Mouse (Mus musculus) stomach, postnatal 0 days (tissue): ENCODE data around the gene Apoa2.

Experiments used
- CTCF ChIP-seq: IDR thresholded peaks from 2 replicates; pipeline ENCODE4 v1.5.1; 2016; ENCODE audit warnings: antibody characterized with exemption, low read depth, mild to moderate bottlenecking, moderate library complexity
- EP300 ChIP-seq: optimal IDR thresholded peaks from 2 replicates; pipeline ENCODE3; 2016; ENCODE audit warnings: antibody characterized with exemption

DNA sequence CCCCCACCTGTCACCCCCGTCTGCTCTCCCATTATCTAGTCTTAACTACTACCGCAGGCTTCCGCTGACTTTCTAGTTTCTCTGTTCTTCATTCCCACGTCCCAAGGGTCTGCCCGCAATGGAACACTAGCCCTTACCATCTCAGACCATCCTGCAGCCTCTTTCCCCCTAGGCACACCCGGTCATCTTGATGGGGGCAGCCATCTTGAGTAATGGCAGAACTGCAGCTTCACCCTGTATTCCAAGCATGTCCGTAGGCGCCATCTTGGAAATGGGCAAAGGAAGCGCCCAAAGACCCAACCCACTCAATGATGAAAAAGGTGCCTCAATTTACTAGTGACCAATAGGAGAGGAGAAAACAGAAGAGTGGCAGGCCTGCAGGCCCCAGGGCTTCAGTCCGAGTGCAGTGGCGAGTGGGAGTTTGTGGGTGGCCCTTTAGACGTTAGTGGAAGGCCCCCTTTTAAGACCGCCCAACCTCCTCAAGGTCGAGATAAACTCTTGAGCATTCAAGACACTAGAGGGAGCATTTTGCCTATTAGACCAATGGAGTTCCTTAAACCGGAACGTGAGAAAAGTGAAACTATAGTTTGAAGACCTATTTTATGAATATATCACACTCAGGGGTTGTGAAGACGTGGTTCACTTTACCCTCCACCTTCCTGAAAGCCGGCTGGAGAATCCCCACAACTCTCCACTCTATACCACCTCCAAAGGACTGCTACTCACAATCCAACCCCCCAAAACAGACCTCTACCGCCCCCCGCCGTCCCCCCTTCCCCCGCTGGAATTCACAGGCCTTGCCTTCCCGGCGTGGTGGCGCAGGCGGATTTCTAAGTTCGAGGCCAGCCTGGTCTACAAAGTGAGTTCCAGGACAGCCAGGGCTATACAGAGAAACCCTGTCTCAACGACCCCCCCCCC, 2.4 kb upstream of the Apoa2 start, which contains the start of gene Tomm40l:
- TF ChIP-seq CTCF (peak; percentile 86), EP300 (no peak)
